Mouse (Mus musculus) mouse embryonic stem cell (cell line): ENCODE measurements around the gene Jhy.

ENCODE experiments used
- in situ Hi-C, 2 experiments: fragments of 300-500 bp; cut with MboI; formaldehyde crosslinking; loops; 1 replicate in 1 of 2; 3 replicates in 1 of 2; pipeline ENCODE4 v1.14.3; 2019 to 2020; ENCODE audit warnings: low sequenced_read_pairs in 2 of 2, low pct_unique_long_range_greater_than_20kb in 1 of 2, mixed read lengths in 1 of 2; ENCODE audit not compliant: unreplicated experiment in 1 of 2

The Jhy gene

GRCm38 (mm10) chr9:40963586-40964417, at the start of gene Jhy:
Gene Jhy, minus strand, starts transcription at chr9:40964118.
- in situ Hi-C loops, result no loop called here

DNA sequence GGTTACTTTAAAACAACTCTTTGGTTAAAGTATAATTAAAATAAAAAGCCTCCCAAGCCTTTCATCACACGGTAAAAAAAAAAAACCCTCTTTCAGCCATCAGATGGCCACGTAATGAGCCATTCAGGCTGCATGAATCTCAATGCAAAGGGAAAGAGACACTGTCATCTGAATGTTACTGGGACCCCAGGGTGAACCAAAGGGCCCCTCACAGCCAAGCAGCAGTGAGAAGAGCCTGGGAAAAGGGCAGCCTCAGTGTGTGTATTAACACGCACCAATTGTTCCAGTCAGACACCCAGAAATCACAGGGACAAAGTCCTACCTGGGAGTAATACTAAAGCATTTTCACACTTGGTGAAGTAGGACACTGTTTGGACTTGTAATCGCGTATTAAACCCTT, 48.5 kb upstream of the Jhy start:
- in situ Hi-C loops, result no loop called here

GRCm38 (mm10) chr9:41011512-41012436, 47.9 kb upstream of the Jhy start:
- in situ Hi-C loops, result no loop called here

DNA sequence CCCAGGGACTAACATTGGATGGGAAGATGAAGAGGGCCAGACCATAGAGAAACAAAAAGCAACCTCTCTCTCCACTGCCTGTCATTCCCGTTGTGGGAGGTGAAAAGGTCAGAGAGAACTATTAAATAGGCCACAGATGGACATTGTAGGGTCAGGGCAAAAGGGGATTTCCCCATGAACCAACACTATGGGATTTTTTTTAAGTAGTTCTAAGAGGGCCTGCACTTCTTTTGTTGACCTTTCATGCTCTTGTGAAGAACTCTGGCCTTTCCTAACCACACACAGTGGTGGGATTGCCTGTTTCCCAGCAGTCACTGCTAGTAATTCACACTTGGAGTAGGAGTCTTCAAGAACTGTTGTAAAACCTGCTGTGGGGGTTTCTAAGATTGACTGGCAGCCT, 43.9 kb upstream of the Jhy start:
- in situ Hi-C loops, result no loop called here

GRCm38 (mm10) chr9:41004415-41004814, 40.5 kb upstream of the Jhy start, which contains the start of gene Crtam:
Gene Crtam, minus strand, starts transcription at chr9:41004628.
- in situ Hi-C loops, result no loop called here

- in situ Hi-C loops, result loop anchor here in 1 of 2 experiments (25.0 kb wide), 1 partner anchor 160 kb away; no protein-coding TSS in a partner anchor
These were observed 33.3 kb upstream of the Jhy start for GRCm38 (mm10) chr9:40997116-40997779.

- in situ Hi-C loops, result loop anchor here in 1 of 2 experiments (25.0 kb wide), 1 partner anchor 157 kb away; no protein-coding TSS in a partner anchor
These were observed 30.2 kb upstream of the Jhy start for GRCm38 (mm10) chr9:40994075-40994474.

GRCm38 (mm10) chr9:40991511-40991910, 27.6 kb upstream of the Jhy start:
- in situ Hi-C loops, result loop anchor here in 1 of 2 experiments (25.0 kb wide), 1 partner anchor 154 kb away; no protein-coding TSS in a partner anchor

DNA sequence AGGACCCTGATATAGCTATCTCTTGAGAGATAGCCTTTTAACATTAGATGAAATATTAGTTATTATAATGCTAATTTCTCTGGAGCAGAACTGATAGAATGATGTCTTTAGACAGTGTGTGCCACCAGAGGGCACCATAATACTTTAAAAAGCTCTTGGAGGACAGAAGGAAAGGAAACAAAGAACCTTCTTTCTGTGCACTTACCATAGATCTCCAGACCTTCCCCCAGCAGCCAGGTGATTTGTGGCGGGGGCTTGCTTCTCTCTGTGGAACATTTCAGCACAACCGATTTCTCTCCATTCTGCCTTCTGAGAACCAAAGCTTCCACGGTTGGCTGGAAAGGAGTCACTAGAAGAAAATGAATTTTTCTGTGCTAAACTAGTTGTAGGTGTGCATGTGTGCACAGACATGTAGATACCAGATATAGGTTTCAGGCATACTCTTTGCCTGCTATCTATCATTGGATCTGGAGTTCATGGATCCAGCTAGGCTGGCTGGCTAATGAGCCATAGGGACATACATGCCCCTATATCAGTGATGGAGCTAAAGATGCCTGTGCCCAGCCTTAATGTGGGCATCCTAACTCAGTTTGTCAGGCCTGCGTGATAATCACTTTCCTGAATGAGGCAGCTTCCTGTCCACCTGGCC, 26.1 kb upstream of the Jhy start:
- in situ Hi-C loops, result loop anchor here in 1 of 2 experiments (25.0 kb wide), 1 partner anchor 153 kb away; no protein-coding TSS in a partner anchor

GRCm38 (mm10) chr9:40984313-40984712, 20.4 kb upstream of the Jhy start:
- in situ Hi-C loops, result loop anchor here (5.0 to 25.0 kb wide), 2 partner anchors 147 kb away; no protein-coding TSS in a partner anchor

DNA sequence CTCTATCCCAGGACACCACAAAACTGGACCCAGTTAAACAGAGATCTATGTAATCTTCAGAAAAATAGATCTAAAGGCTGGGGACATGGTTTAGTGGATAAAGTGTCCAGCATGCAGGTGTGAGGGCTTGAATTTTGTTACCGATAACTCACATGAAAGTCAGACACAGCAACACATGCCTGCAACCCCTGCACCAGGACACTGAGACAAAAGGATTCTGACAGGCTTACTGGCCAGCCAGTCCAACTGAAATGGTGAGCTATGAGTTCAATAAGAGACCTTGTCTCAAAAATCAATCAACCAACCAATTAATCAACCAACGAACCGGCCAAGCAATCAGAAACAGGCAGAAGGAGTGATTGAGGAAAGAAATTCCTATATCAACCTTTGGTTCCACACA, 19.8 kb upstream of the Jhy start:
- in situ Hi-C loops, result loop anchor here (5.0 to 25.0 kb wide), 2 partner anchors 146 kb away; no protein-coding TSS in a partner anchor

DNA sequence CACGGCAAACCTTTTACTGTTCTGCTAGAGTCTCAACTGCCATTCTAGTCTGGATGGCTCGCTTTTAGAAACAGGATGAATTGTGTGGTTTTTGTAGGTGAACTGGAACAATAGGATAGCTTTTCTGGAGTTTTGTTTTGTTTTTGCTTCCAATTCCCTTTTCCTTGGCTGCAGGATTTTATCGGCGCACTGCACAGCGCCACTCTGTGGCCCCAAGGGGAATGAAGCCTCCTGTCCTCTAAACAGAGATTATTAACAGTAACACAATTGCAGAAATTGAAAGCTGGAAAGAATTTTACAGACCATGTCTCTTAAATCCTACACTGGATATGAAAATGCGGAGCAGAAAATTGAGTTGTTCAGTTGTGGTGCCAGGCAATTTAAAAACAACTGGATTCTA, 18.6 kb upstream of the Jhy start:
- in situ Hi-C loops, result loop anchor here (5.0 to 25.0 kb wide), 2 partner anchors 145 kb away; no protein-coding TSS in a partner anchor

GRCm38 (mm10) chr9:40974042-40974801, 10.3 kb upstream of the Jhy start:
- in situ Hi-C loops, result no loop called here

DNA sequence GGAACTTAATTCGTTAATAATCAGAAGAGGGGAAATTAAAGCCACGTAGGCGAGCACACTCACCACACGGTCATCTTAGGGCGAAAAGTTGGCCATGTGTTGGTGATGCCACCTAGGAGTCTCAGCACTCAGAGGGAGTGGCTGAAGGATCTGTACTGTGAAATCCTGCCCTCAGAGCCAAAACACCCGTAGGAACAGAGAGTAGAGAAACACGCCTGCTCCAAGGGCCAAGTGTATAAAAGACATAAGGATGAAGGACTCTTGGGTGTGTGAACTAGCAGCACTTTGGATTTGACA, 448 bp upstream of the Jhy start:
- in situ Hi-C loops, result no loop called here

DNA sequence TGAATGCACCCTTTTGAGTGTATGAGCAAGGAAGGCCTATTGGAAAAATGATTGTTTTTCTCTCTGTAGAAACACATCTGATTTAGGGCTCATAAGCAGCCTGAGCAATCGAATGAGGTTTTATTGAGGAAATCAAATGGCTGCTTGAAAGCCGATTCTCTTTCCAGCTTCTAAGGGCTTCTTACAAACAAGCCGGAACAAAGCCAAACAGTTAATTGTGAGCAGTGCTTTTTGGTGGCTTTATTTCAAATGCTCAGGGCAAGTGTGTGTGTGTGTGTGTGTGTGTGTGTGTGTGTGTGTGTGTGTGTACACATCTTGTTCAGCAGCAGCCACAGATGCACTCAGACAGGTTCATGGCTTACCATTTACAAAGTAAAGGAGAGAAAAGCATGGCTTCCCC, 2.5 kb downstream of the Jhy start:
- in situ Hi-C loops, result no loop called here

- in situ Hi-C loops, result no loop called here
These were observed 14.8 kb downstream of the Jhy start for GRCm38 (mm10) chr9:40949039-40949615.

DNA sequence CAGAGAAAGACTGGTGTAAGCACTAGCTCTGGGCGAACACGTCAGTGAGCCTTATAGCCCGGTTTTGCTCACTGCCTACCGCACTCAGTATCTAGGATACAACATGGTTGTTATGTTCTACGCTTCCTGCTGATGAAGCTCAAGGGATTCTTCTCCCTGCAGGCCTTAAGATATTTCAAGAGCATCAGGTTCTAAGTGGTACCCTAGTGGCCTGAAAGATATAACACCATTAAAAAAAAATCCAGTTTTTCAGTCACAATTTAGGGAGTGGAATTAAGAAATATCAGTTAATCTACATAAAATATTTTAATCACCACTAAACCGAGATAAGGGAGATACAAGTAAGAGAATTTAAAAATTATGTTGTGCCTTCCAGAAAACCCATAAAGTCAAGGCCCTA, 15.4 kb downstream of the Jhy start:
- in situ Hi-C loops, result no loop called here
